Mouse (Mus musculus): ENCODE results near the gene Olfr549. TPM values are rescaled to one million over a fixed set of nuclear protein-coding genes. Genes with fewer than 3 reads are reported as not detected.

Gene Olfr549
- polyA plus RNA-seq, 1 experiment from 2014 or later = not detected

Other genes starting within 250 kb of the Olfr549 start
- 213 and 259 TPM in 2 replicates for gene Rrm1, start 108.2 kb upstream of the Olfr549 start, polyA plus RNA-seq (2016; fragmentation: Nextera tagmentation; extraction: Ambion mirVana)
- gene Olfr543, start 68.2 kb upstream of the Olfr549 start, polyA plus RNA-seq (2016; fragmentation: Nextera tagmentation; extraction: Ambion mirVana) = 0.40 and 0.67 TPM in 2 replicates
- gene Olfr544, start 61.6 kb upstream of the Olfr549 start, polyA plus RNA-seq (2016; fragmentation: Nextera tagmentation; extraction: Ambion mirVana) = 0.06 and 0.10 TPM in 2 replicates
- gene Olfr545, start 50.3 kb upstream of the Olfr549 start, polyA plus RNA-seq (2016; fragmentation: Nextera tagmentation; extraction: Ambion mirVana) = 0.11 and 0.29 TPM in 2 replicates
- not detected in 2 replicates for gene Olfr547, start 15.1 kb upstream of the Olfr549 start, polyA plus RNA-seq (2016; fragmentation: Nextera tagmentation; extraction: Ambion mirVana)
- gene Olfr548-ps1, start 9.0 kb upstream of the Olfr549 start, polyA plus RNA-seq (2016; fragmentation: Nextera tagmentation; extraction: Ambion mirVana) = not detected in 2 replicates
- gene Trim21, start 15.6 kb downstream of the Olfr549 start, polyA plus RNA-seq (2016; fragmentation: Nextera tagmentation; extraction: Ambion mirVana) = 0.37 and 0.42 TPM in 2 replicates
- gene Olfr550, start 21.6 kb downstream of the Olfr549 start, polyA plus RNA-seq (2016; fragmentation: Nextera tagmentation; extraction: Ambion mirVana) = not detected in 2 replicates
- not detected in 2 replicates for gene Olfr551, start 42.0 kb downstream of the Olfr549 start, polyA plus RNA-seq (2016; fragmentation: Nextera tagmentation; extraction: Ambion mirVana)
- gene Olfr552, start 47.9 kb downstream of the Olfr549 start, polyA plus RNA-seq (2016; fragmentation: Nextera tagmentation; extraction: Ambion mirVana) = not detected in 2 replicates
- gene Olfr553, start 68.3 kb downstream of the Olfr549 start, polyA plus RNA-seq (2016; fragmentation: Nextera tagmentation; extraction: Ambion mirVana) = not detected in 2 replicates
- not detected in 2 replicates for gene Olfr554, start 88.6 kb downstream of the Olfr549 start, polyA plus RNA-seq (2016; fragmentation: Nextera tagmentation; extraction: Ambion mirVana)
- gene Olfr555, start 109.0 kb downstream of the Olfr549 start, polyA plus RNA-seq (2016; fragmentation: Nextera tagmentation; extraction: Ambion mirVana) = not detected in 2 replicates
- not detected in 2 replicates for gene Olfr556, start 115.0 kb downstream of the Olfr549 start, polyA plus RNA-seq (2016; fragmentation: Nextera tagmentation; extraction: Ambion mirVana)
- gene Trim68, start 137.5 kb downstream of the Olfr549 start, polyA plus RNA-seq (2016; fragmentation: Nextera tagmentation; extraction: Ambion mirVana) = 9.6 and 9.9 TPM in 2 replicates
- gene Olfr557, start 146.0 kb downstream of the Olfr549 start, polyA plus RNA-seq (2016; fragmentation: Nextera tagmentation; extraction: Ambion mirVana) = not detected in 2 replicates
- gene Olfr558, start 152.3 kb downstream of the Olfr549 start, polyA plus RNA-seq (2016; fragmentation: Nextera tagmentation; extraction: Ambion mirVana) = 0.06 and 0.10 TPM in 2 replicates
- not detected in 2 replicates for gene Olfr33, start 169.2 kb downstream of the Olfr549 start, polyA plus RNA-seq (2016; fragmentation: Nextera tagmentation; extraction: Ambion mirVana)
- gene Olfr559, start 177.6 kb downstream of the Olfr549 start, polyA plus RNA-seq (2016; fragmentation: Nextera tagmentation; extraction: Ambion mirVana) = not detected in 2 replicates
- not detected in 2 replicates for gene Olfr560, start 209.5 kb downstream of the Olfr549 start, polyA plus RNA-seq (2016; fragmentation: Nextera tagmentation; extraction: Ambion mirVana)
- 0.07 TPM in 1 of 2 replicates, not detected in the other for gene Olfr78, start 209.6 kb downstream of the Olfr549 start, polyA plus RNA-seq (2016; fragmentation: Nextera tagmentation; extraction: Ambion mirVana)
- gene Olfr561, start 221.4 kb downstream of the Olfr549 start, polyA plus RNA-seq (2016; fragmentation: Nextera tagmentation; extraction: Ambion mirVana) = 0.24 TPM in 1 of 2 replicates, not detected in the other

Measured in hindbrain, embryonic 10.5 days (tissue).